Mouse (Mus musculus) liver, postnatal 0 days (tissue): ENCODE data around the gene Trim13.

Source experiments
- CTCF ChIP-seq: sonication (generic); IDR thresholded peaks from 2 replicates; pipeline ENCODE4 v1.5.1; 2016; ENCODE audit warnings: antibody characterized with exemption, low read depth
- EP300 ChIP-seq: IDR thresholded peaks from 2 replicates; pipeline ENCODE4 v1.6.1; 2016; ENCODE audit warnings: antibody characterized with exemption, low read depth, mild to moderate bottlenecking

GRCm38 (mm10) chr14:61599057-61599806, 1.2 kb downstream of the Trim13 start:
- TF ChIP-seq CTCF (no peak), EP300 (no peak)
